Mouse (Mus musculus): ENCODE results near the gene Lrrc3b. TPM values are rescaled to one million over a fixed set of nuclear protein-coding genes. Genes with fewer than 3 reads are reported as not detected.

The Lrrc3b gene
- total RNA-seq, 2 experiments from 2014 or later: 30.1 to 32.8 TPM

- intact Hi-C loops (cut with DNase I): loop anchor here (2.0 to 10.0 kb wide), 6 partner anchors 82 to 842 kb away; partner anchors contain the start of gene Lrrc3b
- peak; percentile 53 for DNase-seq (ENCODE audit: low spot score)
These were observed 83.3 kb downstream of the Lrrc3b start for GRCm38 (mm10) chr14:15355512-15355911.

- DNase-seq (ENCODE audit: low spot score): no peak
- intact Hi-C loops (cut with DNase I): loop anchor here (2.0 to 10.0 kb wide), 3 partner anchors 341 to 527 kb away; no protein-coding TSS in a partner anchor
These were observed 84.5 kb downstream of the Lrrc3b start for GRCm38 (mm10) chr14:15354299-15354698.

- no peak for DNase-seq (ENCODE audit: low spot score)
- intact Hi-C loops (cut with DNase I): no loop called here
These were observed 105.7 kb downstream of the Lrrc3b start for GRCm38 (mm10) chr14:15333130-15333529.

- DNase-seq (ENCODE audit: low spot score): no peak
- intact Hi-C loops (cut with DNase I): no loop called here
These were observed 107.4 kb downstream of the Lrrc3b start for GRCm38 (mm10) chr14:15331370-15331769.

- DNase-seq (ENCODE audit: low spot score): no peak
- intact Hi-C loops (cut with DNase I): no loop called here
These were observed 108.6 kb downstream of the Lrrc3b start for GRCm38 (mm10) chr14:15330155-15330554.

GRCm38 (mm10) chr14:15325872-15326271 lies 112.9 kb downstream of the Lrrc3b start:
- no peak for DNase-seq (ENCODE audit: low spot score)
- intact Hi-C loops (cut with DNase I): no loop called here

- intact Hi-C loops (cut with DNase I): no loop called here
- DNase-seq (ENCODE audit: low spot score): no peak
These were observed 116.2 kb downstream of the Lrrc3b start for GRCm38 (mm10) chr14:15322441-15323123.

GRCm38 (mm10) chr14:15319399-15319915 lies 119.3 kb downstream of the Lrrc3b start:
- intact Hi-C loops (cut with DNase I): no loop called here
- no peak for DNase-seq (ENCODE audit: low spot score)

GRCm38 (mm10) chr14:15308576-15308975 lies 130.2 kb downstream of the Lrrc3b start:
- no peak for DNase-seq (ENCODE audit: low spot score)
- intact Hi-C loops (cut with DNase I): no loop called here

All from heart, postnatal 25 days (tissue).